Mouse (Mus musculus): ENCODE measurements around the gene Rnasel. TPM values are rescaled to one million over a fixed set of nuclear protein-coding genes. Genes with fewer than 3 reads are reported as not detected.

The Rnasel gene
- total and polyA plus RNA-seq, 3 experiments = 8.4 to 18.8 (median 9.2) TPM

GRCm38 (mm10) chr1:153702853-153703410 is 46.3 kb upstream of the Rnasel start:
- no peak overlapping the region for H3K9ac ChIP-seq (ENCODE audit: insufficient read depth, low read depth)
- peaks cover 16 to 75% of the 10 kb centered on the region in 2 experiments for H3K4me1 ChIP-seq (ENCODE audit: control insufficient read depth in 1 of 2, insufficient read depth in 2 of 2)
- H3K4me2 ChIP-seq (ENCODE audit: insufficient read depth, low read depth, poor library complexity, severe bottlenecking) = peak overlapping the region; percentile 24
- H3K4me3 ChIP-seq (replicated peaks in 1 of 3; ENCODE audit: low read depth in 2 of 3, low read length in 2 of 3, poor library complexity in 1 of 3) = peak overlapping the region in 1 of 3 experiments; percentile 10
- H3K9me3 ChIP-seq (replicated peaks; ENCODE audit: low read length) = peaks cover 5% of the 10 kb centered on the region
- TF ChIP-seq BHLHE40 (IDR thresholded peaks at IDR 0.05; ENCODE audit: low read depth, low read length) = peak; percentile 37; the same call in 1 of the 2 replicates
- TF ChIP-seq PAX5 (IDR thresholded peaks at IDR 0.05; ENCODE audit: low read length) = no peak
- TF ChIP-seq USF2 (conservative IDR thresholded peaks at IDR 0.05; ENCODE audit: low read depth, low read length) = no peak
- TF ChIP-seq MAX (IDR thresholded peaks at IDR 0.05; ENCODE audit: low read length) = no peak
- TF ChIP-seq ZKSCAN1 (IDR thresholded peaks at IDR 0.05; ENCODE audit: borderline replicate concordance, low read depth, low read length) = no peak
- TF ChIP-seq GABPA (IDR thresholded peaks at IDR 0.05; ENCODE audit: insufficient replicate concordance, low read depth, low read length) = no peak
- TF ChIP-seq JUND (conservative IDR thresholded peaks at IDR 0.05; ENCODE audit: low read depth, low read length) = peak; percentile 60
- peak; percentile 82 for TF ChIP-seq EP300 (IDR thresholded peaks at IDR 0.05; ENCODE audit: low read length)
- TF ChIP-seq HCFC1 (IDR thresholded peaks at IDR 0.05; ENCODE audit: low read depth, low read length) = no peak
- TF ChIP-seq MYC (IDR thresholded peaks at IDR 0.05; ENCODE audit: low read depth, low read length) = no peak
- TF ChIP-seq POLR2A (IDR thresholded peaks at IDR 0.05; ENCODE audit: low read depth, low read length) = no peak
- TF ChIP-seq NRF1 (IDR thresholded peaks at IDR 0.05; ENCODE audit: low read depth, low read length) = no peak
- no peak for TF ChIP-seq SIN3A (IDR thresholded peaks at IDR 0.05; ENCODE audit: low read length)
- peak; percentile 87 for TF ChIP-seq IRF4 (IDR thresholded peaks at IDR 0.05; ENCODE audit: low read depth, low read length)
- peak; percentile 61 for TF ChIP-seq ETS1 (conservative IDR thresholded peaks at IDR 0.05; ENCODE audit: low read depth, low read length)
- no peak for TF ChIP-seq ZC3H11A (IDR thresholded peaks at IDR 0.05; ENCODE audit: low read depth, low read length)
- no peak for TF ChIP-seq MAZ (IDR thresholded peaks at IDR 0.05; ENCODE audit: low read depth, low read length)
- no peak for TF ChIP-seq CHD1 (IDR thresholded peaks at IDR 0.05; ENCODE audit: low read depth, low read length)
- no peak for TF ChIP-seq RCOR1 (conservative IDR thresholded peaks at IDR 0.05; ENCODE audit: low read depth, low read length)
- TF ChIP-seq TBP (conservative IDR thresholded peaks at IDR 0.05; ENCODE audit: low read depth, low read length) = no peak
- no peak for TF ChIP-seq MAFK (IDR thresholded peaks at IDR 0.05; ENCODE audit: insufficient replicate concordance, low read length)
- TF ChIP-seq TCF12 (IDR thresholded peaks at IDR 0.05; ENCODE audit: low read depth, low read length) = 0 out of 2 replicates have a peak, but pooled peaks have one; percentile 0
- peak; percentile 78 for TF ChIP-seq MEF2A (IDR thresholded peaks at IDR 0.05; ENCODE audit: borderline replicate concordance, low read depth, low read length)
- no peak for TF ChIP-seq UBTF (IDR thresholded peaks at IDR 0.05; ENCODE audit: low read depth, low read length)
- TF ChIP-seq CHD2 (IDR thresholded peaks at IDR 0.05; ENCODE audit: low read length) = no peak
- in situ Hi-C loops (cut with MboI; ENCODE audit: low pct_ligation_motif_present, low pct_unique_long_range_greater_than_20kb, low sequenced_read_pairs) = loop anchor here (5.0 kb wide), 1 partner anchor 34 kb away; no protein-coding TSS in a partner anchor
- H3K36me3 ChIP-seq (replicated peaks in 1 of 2; ENCODE audit: control insufficient read depth in 1 of 2, insufficient read depth in 1 of 2, low read length in 1 of 2) = no peaks in the 10 kb centered on the region
- dilution Hi-C loops (cut with MboI; ENCODE audit: extremely low pct_ligation_motif_present, extremely low pct_unique_long_range_greater_than_20kb, low sequenced_read_pairs) = no loop called here
- H3K79me2 ChIP-seq (replicated peaks; ENCODE audit: control insufficient read depth, extremely low read depth, insufficient read depth, poor library complexity, severe bottlenecking) = no peaks in the 10 kb centered on the region
- no peak overlapping the region for H3K27ac ChIP-seq (ENCODE audit: insufficient read depth, low read depth)
- H3K27me3 ChIP-seq (replicated peaks) = peaks cover 6% of the 10 kb centered on the region
- DNase-seq (ENCODE audit: extremely low read depth) = peak; percentile 30

Data from CH12.LX (cell line).